Mouse (Mus musculus): ENCODE measurements at regions not wholly inside any gene's neighbourhood (a gene's known extent, or its start where the extent isn't known, plus 50 kb on each side); places are given as distances from the start of the nearest gene placed in this dataset.

DNA sequence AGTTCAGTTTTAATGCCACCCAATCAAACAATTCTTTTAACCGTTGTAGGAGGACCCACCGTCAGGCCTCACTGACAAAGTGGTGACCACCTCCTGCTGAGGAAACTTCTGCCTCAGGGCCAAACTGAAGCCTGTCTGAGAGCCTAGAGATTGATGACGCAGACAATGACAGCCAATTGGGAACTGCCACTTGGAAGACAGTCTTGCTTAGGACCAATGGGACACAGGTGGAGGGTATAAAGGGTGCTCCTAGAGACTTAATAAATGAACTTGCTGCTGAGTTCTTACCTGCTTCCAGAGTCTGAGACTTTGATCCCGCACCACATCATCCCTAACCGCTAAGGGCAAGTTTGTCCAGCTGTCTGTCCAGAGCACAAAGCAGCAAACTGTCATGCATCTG lies 80.0 kb downstream of the Tbx4 start:
- DNase-seq (ENCODE audit: low spot score in 2 of 2) = no peak

DNA sequence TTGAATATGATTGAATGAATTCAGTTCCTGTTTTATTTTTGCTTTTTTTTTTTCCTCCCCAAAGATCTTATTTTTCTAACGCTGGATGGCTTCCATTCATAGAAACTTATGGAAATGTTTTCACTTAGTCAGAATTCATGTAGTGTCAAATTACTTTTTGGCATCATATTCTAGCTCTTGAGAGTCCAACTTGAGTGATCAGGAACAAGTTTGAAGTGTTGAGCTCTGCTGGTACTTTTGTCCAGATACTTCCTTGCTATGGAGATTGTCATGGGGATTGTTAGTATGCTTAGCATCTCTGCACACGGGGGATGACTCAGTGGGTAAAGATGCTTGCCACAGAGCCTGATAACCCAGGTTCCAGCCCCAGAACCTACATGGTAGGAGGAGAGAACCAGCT lies 84.1 kb downstream of the Tbx4 start:
- no peak for DNase-seq (ENCODE audit: low spot score in 2 of 2)

DNA sequence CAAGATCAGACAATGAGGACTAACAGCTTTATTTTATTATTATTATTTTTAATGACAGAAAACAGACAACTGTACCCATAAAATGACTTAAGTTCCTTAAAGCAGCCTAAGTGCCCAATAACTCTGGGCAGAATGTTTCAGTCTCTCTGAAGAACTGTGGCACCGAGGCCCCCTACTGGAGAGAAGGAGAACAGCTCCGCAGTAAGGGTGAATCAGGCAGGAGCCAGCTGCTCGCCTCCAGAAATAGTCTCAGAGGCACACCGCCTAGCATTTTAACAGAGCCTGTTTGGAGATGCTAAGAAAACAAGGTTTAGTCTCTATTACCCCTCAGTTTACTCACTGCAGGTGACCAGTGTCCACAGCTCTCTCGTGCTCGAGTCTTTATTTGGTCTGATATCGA lies 86.2 kb downstream of the Tbx4 start:
- peak; percentile 55 to 74 for DNase-seq (ENCODE audit: low spot score in 2 of 2)

GRCm38 (mm10) chr11:85973736-85974135 lies 87.5 kb downstream of the Tbx4 start:
- DNase-seq (ENCODE audit: low spot score in 2 of 2) = no peak

- DNase-seq (ENCODE audit: low spot score in 2 of 2) = no peak
Measured at GRCm38 (mm10) chr11:85976693-85977434, 90.6 kb downstream of the Tbx4 start.

- no peak for DNase-seq (ENCODE audit: low spot score in 2 of 2)
Measured at GRCm38 (mm10) chr11:85980388-85980787, 94.2 kb downstream of the Tbx4 start.

GRCm38 (mm10) chr11:85981561-85981960 lies 95.3 kb downstream of the Tbx4 start:
- DNase-seq (ENCODE audit: low spot score in 2 of 2) = peak; percentile 9 to 36

DNA sequence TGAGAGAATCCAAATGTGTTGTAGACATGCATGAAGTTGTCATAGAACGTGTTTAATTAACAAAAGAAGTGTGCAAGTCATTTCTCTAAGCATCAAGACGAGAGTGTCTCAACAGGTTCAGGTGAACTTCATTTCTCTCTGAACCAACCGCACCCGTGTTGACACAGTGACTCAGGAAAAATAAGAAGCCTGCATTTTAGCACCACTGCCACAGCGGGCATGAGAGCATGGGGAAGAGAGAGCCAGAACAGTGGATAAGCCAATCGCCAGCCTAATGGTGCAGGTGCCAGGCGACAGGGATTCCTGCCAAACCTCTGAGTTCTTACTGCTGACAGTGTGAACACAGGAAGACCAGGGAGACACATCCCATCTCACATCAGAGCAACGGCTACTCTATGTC lies 100.1 kb downstream of the Tbx4 start:
- no peak for DNase-seq (ENCODE audit: low spot score in 2 of 2)

GRCm38 (mm10) chr11:85987181-85987580 lies 101.0 kb downstream of the Tbx4 start:
- no peak for DNase-seq (ENCODE audit: low spot score in 2 of 2)

GRCm38 (mm10) chr11:85989536-85989935 lies 103.3 kb downstream of the Tbx4 start:
- no peak for DNase-seq (ENCODE audit: low spot score in 2 of 2)

GRCm38 (mm10) chr11:85989940-85990493 lies 103.8 kb downstream of the Tbx4 start:
- DNase-seq (ENCODE audit: low spot score in 2 of 2) = no peak

- DNase-seq (ENCODE audit: low spot score in 2 of 2) = peak; percentile 31 to 37
Measured at GRCm38 (mm10) chr11:85995318-85996095, 109.3 kb downstream of the Tbx4 start.

GRCm38 (mm10) chr11:85996686-85997085 lies 110.5 kb downstream of the Tbx4 start:
- DNase-seq (ENCODE audit: low spot score in 2 of 2) = no peak

- no peak for DNase-seq (ENCODE audit: low spot score in 2 of 2)
Measured at GRCm38 (mm10) chr11:86003341-86003740, 117.1 kb downstream of the Tbx4 start.

DNA sequence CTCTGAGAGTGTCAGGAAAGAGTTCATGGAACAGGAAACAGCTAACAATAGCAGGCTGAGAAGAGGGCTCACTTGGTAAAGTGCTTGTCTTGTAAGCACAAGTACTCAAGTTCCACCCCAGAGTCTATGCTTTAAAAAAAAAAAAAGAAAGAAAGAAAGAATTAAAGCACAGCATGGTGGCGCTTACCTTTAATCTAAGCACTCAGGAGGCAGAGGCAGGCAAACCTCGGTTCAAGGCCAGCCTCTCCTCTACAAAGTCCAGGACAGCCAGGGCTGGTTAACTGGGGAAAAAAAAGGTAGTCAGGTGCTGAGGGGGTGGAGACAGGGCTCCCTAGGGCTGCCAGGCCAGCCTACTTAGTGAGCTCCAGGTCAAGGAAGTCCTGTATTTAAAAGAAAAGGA lies 119.1 kb downstream of the Tbx4 start:
- DNase-seq (ENCODE audit: low spot score in 2 of 2) = no peak

DNA sequence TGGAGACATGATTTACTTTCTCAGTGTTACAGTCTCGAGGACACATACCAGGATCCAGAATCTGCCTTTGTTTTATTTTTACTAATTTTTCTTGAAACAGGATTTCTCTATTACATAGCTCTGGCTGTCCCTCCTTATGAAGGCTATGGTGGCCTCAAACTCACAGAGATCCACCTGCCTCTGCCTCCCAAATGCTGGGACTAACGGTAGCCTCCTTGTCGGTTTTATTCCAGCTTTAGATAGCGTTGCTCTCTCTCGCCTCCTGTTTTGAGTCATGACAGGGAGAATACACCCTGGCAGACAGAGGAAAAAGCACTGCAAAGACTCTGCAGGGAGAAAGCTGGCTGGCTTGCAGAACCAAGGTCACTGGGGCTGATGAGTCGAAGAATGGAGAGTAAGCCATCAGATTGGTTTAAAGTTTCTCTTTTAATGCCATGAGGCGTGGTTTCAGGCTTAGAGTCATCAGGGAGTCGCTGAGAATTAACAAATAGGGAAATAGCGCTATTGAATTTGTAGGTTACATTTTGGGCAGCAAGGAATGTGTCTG lies 119.8 kb downstream of the Tbx4 start:
- no peak for DNase-seq (ENCODE audit: low spot score in 2 of 2)

DNA sequence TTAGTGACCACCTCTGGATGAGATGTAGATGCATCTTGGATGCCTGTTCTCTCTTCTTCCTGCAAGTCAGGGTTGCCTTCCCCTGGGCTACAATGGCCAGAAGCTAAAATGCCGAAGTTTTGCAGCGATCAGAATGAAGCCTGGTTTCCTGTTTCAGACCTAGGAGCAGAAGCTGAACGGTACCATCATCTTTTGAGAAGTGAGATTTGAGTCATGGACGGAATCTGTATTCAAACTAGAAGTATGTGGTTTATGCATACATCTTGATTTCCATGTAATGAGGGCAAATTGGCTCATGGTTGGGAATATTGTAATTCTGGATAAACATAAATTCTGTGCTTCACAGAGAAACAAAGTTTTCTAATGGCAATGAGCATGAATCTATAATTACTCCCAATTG lies 120.6 kb downstream of the Tbx4 start:
- DNase-seq (ENCODE audit: low spot score in 2 of 2) = no peak
